Mouse (Mus musculus): ENCODE results near the gene C130050O18Rik.

Gene C130050O18Rik

GRCm38 (mm10) chr5:139425198-139425597 lies 20.1 kb downstream of the C130050O18Rik start:
- no peak for DNase-seq (ENCODE audit: low spot score in 2 of 2)

DNA sequence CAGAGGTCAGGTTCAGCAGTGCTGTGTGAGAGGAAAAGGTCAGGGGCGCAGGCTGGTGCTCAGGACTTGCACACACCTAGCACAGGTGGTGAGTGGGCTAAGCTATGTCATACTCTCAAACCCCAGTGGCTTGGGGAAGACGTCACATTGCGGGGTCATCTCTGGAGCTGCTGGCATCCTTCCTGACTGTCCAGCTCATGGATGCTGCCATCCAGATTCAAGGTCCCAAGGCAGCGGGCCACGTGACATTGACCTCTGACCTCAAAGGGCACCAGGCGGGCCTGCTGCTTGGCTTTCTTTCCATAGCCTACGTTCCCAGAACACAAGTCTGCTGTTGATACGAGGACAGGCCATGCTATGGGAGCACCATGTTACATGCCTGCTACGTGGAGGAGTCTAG lies 21.9 kb downstream of the C130050O18Rik start:
- no peak for DNase-seq (ENCODE audit: low spot score in 2 of 2)

DNA sequence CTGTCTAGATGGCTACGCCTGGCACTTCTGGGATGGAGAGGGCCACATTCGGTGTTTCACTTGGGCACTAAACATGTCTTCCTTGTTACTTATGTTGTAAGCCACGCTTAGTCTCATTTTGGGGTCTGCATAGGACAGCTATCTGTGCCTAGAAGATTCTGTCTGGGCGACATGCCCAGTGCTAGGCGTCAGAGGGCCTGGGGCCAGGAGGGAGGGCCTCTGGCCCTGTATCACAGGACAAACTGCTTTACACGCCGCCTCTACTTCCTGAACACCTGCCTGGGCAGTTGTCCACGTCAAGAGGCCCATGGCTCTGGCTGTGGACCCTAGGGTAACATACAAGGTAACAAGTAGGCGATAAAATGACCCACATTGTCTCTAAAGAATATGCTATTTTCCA lies 22.9 kb downstream of the C130050O18Rik start:
- DNase-seq (ENCODE audit: low spot score in 2 of 2): no peak

DNA sequence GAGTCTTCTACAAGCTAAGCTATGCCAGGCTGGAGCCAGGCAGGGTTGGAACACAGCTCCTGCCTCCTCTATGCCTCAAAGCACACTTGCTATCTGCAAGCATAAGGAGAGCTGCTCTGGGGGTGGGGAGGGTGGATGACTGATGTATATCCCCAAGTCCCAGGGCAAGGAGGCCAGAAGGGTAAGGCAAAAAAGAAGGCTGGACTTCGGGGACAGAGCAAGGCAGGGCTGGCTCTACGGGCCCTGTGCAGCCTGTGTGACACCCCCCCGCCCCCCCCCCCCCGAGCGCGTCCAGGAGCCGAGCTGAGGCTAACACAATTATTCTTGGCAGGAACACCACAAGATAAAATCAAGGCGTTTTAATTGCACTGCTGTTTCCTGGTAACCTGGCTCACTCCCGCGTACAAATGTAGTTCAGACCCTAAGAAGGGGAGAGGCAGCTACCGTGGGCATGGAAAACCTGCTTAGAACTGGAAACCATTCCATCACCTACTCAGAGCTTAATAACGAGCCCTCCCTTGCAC lies 24.8 kb downstream of the C130050O18Rik start:
- peak in 1 of 2 experiments; percentile 20 for DNase-seq (ENCODE audit: low spot score in 2 of 2)

DNA sequence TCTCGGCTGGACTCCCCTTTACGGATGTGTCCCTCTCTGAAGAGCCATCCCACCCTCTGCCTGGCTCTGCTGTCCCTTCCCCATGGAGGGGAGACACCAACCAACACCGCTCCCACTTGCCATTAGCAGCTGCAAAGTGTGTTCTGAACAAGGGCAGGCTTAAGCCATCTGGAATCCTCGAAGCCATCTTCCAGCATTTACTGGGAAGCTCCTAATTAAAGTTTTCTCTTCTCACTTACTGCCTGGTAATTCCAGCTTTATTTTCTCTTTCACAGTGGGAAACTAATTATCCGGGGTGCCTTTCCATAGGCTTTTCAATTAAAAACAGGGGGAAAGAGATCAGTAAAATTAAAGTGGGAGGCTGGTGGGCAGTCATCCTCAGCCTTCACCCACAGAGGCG lies 27.3 kb downstream of the C130050O18Rik start:
- DNase-seq (ENCODE audit: low spot score in 2 of 2): no peak

GRCm38 (mm10) chr5:139432747-139433508 lies 27.8 kb downstream of the C130050O18Rik start:
- DNase-seq (ENCODE audit: low spot score in 2 of 2): no peak

DNA sequence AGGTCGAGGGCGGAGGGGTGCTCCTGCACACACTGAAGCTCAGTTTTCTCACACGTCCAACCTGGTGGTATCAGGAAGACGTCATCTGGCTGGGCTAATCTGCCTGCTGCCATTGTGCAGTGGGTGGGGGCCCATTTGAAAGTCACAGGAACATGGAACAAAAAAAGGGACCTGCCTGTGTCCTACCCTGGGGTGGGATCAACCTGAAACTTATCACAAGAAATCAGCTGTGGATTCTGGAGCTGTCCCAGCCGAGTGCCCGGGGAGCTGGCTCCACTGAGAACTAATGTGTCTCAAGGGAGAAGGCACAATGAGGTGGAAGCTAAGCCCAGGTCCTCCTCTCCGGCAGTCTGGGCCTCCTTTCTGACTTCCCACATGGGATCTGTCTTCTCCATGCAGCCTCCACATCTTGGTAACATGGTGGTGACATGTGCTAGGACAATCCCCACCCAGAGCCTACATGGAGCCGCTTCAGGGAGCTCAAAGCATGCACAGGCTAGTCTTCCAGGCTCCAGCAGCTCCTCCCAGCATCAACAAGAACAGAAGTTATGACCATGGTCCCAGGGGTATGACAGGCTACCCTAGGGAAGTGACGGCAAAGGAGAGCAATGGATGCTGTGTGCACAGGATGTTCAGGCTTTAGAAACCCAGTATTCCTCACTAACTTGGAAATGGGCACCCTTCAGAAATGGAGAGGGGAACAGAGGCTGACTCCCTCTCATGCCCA lies 28.9 kb downstream of the C130050O18Rik start:
- DNase-seq (ENCODE audit: low spot score in 2 of 2): no peak

DNA sequence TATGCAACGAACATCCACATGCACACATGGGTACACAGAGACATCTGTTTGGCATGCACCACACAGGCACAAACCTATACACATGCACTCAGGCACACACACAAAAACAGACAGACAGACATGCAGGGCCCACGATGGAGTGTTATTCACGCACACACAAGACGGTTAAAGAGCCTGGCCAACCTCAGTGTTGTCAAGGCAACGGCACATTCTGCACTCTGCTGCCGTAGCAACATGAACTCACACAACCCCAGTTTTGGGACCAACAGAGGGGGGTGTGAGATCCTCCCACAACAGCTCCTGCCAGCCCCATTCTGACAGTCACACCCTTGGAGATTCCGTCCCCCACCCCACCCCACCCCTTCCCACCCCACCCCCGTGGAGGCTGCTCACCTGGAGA lies 29.9 kb downstream of the C130050O18Rik start:
- DNase-seq (ENCODE audit: low spot score in 2 of 2): no peak

DNA sequence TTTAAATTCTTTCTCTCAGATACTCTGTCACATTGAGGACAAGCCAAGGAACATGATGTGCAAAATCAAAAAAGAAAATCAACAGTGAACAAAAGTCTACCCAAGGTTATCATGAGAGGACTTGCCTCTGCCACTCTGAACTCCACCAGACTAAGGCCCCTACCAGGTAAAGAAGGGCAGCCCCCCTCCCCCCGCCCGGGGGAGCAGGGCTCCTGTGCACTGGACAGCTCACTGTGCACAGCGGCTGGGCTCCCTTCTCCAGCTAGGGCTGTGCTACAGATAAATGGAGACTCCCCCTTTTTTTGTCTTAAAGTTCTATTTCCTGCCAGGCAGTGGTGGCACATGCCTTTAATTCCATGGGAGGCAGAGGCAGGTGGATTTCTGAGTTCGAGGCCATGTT lies 32.7 kb downstream of the C130050O18Rik start:
- DNase-seq (ENCODE audit: low spot score in 2 of 2): no peak

DNA sequence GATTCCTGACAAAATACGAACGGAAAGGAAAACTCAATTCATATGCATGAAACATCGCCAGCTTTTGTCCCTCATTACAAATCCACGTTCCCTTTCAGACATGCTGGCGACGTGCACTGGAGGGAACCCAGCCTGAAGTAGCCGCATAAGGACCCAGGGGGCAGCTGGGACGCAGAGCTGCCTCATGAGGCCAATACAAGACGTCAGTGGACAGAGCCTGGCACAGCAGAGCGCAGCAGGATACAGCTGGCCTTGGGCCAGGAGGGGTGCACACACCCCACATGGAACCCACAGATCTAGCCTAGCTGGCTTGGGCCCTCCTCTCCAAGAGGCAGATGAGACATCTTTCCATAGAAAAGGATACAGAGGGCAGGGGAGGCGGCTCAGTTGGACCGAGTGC lies 33.4 kb downstream of the C130050O18Rik start:
- DNase-seq (ENCODE audit: low spot score in 2 of 2): no peak

DNA sequence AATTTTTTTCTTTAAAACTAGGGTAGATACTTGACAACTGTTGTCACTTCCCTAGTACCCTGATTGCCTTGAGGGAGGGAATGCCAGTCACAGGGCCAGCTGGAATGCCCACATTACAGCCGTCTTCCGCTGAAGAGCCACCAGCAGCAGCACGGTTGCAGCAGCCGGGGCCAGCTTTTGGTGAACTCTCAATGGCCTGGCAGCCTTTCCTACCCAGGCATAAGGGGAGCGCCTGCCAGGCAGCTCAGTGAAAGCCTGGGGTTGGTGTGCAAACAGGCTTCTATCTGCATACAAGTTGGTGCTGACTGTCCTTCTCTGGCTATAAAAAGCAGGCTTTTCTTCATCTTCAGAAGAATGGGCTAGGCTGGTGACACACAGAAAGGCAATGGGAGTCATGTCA lies 35.4 kb downstream of the C130050O18Rik start:
- no peak for DNase-seq (ENCODE audit: low spot score in 2 of 2)

DNA sequence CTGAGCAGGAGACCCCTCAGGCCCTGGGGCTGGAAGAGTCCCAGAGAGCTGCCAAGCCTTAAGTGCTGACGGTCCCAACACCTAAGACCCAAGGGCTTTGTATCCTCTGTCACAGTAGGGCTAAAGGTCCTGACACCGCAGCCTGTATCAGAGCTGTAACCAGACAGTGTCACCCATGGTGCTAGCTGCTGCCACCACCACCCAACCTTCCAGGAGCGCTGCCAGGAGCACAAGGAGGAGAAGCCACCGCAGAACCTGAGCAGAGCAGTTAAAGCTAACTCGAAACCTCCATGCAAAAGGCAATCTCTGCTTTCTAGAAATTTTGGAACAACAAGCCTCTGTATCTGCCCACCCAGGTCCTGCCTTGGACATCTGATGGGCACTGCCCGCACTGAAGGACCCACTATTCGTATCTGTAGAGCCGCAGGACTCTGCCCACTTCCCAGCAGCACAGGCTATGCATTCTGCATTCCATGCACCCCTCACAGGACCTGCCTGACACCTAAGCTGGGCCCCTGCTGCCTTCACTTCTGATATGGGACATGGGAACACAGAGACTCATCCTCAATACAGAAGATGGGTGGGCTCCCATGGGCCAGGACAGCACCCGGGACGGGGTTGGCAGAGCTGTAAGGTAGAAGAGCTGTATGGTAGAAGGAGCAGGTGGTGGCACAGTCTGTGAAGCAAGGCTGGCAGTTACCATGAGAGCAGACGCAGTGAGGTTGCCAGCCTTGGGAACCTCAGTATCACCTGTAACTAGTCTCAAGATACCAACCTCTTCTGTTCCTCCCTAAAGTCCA lies 36.0 kb downstream of the C130050O18Rik start:
- no peak for DNase-seq (ENCODE audit: low spot score in 2 of 2)

DNA sequence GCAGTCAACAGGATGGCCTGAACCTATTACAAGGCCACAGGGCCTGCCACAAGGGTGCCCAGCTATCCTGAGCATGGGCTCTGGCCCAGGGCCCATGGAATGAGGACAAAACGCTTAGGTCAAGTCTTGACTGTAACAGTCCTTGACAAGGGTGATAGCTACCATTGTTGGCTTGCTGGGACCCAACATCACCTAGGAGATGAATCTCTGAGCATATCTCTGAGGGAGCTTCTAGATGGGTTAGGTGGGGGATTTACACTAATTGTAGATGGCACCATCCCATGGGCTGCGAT lies 36.6 kb downstream of the C130050O18Rik start:
- DNase-seq (ENCODE audit: low spot score in 2 of 2): no peak

GRCm38 (mm10) chr5:139442428-139442827 lies 37.3 kb downstream of the C130050O18Rik start:
- DNase-seq (ENCODE audit: low spot score in 2 of 2): no peak

DNA sequence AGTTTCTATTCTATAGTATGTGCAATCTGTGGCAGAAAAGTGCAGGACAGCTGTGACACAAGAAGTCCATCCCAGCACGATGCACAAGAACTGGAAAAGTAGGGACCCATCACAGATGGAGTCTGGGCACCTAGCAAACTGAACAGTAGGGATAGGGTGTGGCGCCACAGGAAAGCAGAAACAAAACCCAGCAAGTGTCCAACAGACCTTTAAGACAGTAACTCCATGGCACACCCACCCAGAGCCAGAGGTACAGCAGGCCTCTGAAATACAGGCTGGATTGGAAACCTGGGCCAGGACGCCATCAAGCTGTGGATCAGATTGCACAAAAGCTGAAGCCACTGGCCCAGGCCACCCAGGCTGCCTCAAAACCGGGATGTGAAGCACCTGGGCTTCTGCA lies 37.9 kb downstream of the C130050O18Rik start:
- no peak for DNase-seq (ENCODE audit: low spot score in 2 of 2)

GRCm38 (mm10) chr5:139445258-139445657 lies 40.2 kb downstream of the C130050O18Rik start:
- DNase-seq (ENCODE audit: low spot score in 2 of 2): no peak

DNA sequence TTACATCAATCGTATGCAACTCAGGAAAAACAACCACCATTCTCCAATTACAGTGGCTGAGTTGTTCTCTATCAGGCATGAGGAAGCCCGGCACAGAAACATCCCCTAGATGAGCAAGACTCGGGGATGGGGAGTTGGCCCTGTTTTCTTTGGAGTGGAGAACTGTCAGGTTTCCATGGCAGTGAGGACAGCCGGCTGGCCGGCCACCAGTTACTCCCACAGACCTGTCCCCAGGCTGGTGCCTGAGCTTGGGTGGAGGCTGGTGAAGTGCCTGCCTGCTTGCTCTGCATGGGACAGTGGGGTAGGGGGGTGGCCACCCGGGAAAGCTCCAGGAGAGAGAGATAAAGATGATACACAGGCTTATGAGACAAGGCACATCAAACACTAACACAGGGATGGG lies 42.9 kb downstream of the C130050O18Rik start:
- DNase-seq (ENCODE audit: low spot score in 2 of 2): no peak

DNA sequence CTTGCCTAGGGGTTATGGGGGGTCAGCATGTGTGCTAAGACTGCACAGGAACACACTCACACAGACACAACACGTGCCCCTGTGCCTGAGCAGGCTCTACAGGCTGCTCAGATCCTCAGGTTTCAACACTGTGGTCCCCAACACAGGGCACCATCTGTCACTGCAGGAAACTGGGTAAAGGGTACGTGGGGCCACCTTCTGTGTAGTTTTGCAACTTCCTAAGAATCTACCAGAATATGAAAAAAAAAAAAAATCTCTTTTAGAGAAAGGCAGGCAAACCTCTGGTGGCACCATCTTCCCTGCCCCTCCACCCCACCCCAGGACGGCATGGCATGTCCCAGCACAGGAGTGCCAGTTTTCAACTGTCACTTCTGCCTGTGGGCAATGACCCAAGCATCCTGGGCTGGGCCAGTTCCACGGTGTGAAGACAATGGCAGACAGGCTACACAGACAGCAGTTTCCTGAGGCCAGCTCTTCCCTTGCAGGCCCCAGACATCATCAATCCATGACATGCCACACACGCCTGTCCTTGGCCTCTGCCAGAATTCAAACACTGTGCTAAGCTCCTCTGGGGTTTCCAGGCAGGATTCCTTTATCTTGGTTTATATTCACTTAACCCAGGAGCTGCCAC lies 44.2 kb downstream of the C130050O18Rik start:
- DNase-seq (ENCODE audit: low spot score in 2 of 2): peak in 1 of 2 experiments; percentile 19

DNA sequence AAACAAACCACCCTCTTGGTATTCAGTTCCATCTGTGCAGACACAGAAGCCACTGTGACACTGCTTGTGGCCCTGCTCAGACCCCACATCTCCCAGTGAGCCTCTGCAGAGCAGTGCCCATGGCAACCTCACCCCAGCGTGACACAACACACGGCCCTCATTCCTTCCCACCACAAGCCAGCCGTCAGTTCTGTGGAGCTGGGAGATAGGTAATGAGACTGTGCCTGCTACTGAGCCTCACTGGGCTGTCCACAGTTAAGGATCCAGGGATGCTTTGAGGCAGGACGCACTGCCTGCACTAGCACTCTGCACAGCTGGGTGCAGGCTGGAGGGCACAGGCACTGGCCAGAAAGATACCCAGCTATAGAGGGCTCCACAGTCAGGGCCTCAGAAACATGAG lies 44.8 kb downstream of the C130050O18Rik start:
- no peak for DNase-seq (ENCODE audit: low spot score in 2 of 2)

GRCm38 (mm10) chr5:139453031-139453430 lies 48.0 kb downstream of the C130050O18Rik start:
- DNase-seq (ENCODE audit: low spot score in 2 of 2): no peak

GRCm38 (mm10) chr5:139455166-139455565 lies 50.1 kb downstream of the C130050O18Rik start:
- DNase-seq (ENCODE audit: low spot score in 2 of 2): no peak

- DNase-seq (ENCODE audit: low spot score in 2 of 2): no peak
Observed at GRCm38 (mm10) chr5:139457241-139457640, 52.2 kb downstream of the C130050O18Rik start.
